Mouse (Mus musculus) WW6 (cell line): ENCODE measurements around the gene Ly6g6d.

Source experiments
- DNase-seq: peaks from one replicate; pipeline ENCODE4 v3.0.0-alpha.2; 2013; ENCODE audit warnings: low read depth, low spot score

The Ly6g6d gene

DNA sequence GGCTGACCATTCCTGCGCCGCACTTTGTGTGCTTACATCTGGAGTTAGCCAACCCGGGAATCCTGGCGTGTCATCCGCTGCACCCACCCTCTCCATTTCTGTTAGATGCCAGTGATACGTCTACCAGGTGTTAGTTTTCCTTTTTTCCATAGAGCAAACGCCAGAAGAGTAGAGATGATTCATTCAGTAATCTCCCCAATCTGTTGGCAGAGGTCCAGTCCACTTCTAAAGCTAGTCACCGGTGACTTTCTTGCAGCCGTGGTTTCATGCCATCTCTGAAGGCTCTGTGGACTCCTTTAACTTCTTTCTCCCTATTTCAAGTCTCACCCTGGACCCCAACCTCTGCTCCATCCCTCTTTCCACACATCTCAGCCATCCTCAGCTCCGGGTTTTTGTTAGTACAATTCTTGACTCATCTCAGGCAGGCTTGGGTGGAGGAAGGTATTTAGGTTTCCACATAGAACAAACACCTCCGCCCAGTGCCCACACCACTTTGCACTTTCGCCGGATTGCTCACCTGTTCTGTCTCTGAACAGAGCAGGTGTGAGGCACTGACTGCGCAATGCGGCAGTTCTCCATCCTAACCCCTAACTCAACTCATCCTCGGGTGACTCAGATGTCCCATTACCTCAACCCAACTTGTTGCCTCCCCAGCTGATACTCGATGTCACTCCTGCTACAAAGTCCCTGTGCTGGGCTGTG, 9.5 kb downstream of the Ly6g6d start:
- DNase-seq = no peak

DNA sequence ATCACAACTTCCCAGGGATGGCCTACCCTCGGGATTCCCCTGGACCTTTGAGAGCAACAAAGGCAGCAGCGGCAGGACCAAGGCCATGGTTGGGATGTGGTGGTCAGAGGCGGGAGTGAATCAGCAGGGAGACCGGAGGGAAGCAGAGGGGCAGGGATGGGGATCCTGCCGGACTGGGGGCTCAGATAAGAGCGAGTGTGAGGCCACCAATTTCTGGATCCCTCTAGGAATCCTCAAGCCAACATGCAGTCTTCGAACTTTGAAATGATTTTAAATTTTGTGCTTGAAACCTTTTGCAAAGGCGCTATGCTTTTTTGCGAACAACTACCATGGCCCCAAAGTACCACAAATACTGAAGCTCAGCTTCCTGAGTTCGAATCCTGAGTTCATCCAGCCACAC, 11.8 kb downstream of the Ly6g6d start, which contains the start of gene Mpig6b:
Mpig6b (minus strand) TSS at position 101 of the 400 bp plus-strand sequence.
- no peak for DNase-seq

DNA sequence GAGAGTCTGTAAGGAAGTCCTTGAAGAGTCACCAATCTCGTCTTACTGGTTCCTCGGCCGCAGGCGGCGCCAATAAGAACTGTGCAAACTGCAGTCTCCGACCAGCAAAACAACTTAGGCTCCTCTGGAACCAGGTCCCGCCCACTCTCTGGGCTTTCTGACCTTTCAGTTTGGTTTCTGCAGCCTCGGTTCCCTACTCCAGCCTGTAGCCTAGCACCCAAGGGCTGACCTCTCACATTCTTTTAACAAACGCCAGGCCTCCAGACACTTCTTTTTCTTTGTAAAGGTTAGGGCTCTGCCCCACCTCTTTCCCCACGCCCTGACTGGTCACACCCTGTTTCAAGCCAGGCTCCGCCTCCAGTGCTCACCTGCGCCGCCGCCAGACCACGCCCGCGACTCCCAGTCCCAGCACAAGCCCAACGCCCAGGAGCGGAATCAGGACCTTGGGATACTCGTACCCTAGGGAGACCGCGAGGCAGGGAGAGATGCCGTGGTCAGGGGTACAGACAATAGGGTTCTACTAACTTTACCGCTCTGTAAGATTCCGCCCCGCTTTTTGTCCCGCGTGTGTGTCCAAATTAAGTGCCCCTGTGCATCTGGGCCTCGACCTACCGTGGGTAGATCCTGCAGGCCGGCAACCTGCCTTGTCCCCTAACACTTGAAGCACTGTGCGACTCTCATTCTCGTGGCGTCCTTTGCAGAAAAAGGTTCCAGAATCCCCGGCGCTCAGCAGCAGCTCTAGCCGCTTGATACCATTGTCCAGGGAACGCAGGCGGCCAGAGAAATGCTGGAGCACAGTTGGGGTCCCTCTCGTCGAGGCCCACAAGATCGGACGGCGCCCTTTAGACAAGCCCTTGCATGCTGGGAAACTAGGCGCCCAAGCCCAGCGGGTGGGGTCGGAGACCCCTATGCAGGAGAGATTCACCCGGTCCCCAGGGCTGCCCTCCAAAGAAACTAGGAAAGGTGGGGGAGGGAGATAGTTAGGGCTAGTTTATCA, 12.6 kb downstream of the Ly6g6d start, which contains the start of gene Ly6g6c:
Ly6g6c (plus strand) TSS at position 438 of the 997 bp plus-strand sequence.
- peak; percentile 56 for DNase-seq

DNA sequence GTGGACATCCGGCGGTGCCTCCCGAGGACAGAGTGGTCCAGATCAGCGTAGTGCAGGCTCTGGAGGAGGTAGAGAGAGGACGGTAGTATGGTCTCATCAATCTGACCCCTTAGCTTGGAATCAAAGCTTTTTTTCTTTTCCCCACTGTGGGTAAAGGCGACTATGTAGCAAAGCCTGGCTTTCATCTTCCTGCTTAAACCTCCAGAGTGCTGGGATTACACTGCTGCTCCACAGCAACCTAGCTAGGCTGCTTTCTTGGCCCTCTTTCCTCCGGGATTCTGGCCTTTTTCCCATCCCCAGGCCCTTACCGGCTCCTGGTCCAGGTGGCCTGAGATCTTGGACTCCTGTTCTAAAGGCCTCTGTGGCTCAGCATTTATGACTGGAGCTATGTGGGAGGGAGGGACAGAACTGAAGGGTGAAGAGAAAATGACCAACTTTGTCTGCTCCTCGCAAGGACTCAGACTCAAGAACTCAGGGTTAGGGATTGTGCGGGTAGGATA, 13.4 kb downstream of the Ly6g6d start:
- no peak for DNase-seq

DNA sequence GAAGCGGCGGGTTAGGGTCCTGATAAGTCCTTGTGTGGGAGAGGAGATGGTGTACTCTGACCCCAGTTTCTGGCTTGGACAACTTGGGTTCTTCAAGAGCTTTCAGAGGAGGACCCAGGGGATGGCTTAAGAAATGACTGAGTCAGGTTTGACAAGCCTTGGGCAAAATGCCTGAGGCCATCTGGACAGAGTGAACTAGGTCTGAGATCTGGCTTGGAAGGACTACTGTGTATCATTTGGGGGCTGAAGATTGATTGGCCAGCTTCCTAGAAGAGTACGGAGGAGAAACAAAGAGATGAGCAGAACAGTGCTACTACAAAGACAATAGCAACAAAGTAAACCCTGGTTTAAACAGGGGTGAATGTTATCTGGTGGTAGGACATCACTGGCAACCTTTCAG, 14.4 kb downstream of the Ly6g6d start:
- DNase-seq = no peak

DNA sequence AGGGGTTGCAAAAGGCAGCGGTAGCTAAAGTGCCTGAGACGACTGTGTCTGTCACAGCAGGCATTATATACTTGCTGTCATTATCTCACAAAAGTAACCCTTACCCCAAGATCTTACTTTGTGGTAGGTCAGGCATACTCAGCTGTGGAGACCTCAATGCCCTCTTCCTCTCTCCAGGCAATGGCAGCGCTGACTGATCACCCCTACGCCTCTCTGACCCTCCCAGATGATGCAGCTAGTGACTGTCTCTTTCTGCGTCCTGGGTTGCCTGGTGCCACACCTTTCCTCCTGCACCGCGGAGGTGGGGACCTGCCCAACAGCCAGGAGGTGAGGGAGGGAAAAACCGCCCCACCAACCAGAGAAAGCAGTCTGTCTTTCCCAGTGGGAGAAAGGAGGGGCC, 16.6 kb downstream of the Ly6g6d start:
- no peak for DNase-seq

DNA sequence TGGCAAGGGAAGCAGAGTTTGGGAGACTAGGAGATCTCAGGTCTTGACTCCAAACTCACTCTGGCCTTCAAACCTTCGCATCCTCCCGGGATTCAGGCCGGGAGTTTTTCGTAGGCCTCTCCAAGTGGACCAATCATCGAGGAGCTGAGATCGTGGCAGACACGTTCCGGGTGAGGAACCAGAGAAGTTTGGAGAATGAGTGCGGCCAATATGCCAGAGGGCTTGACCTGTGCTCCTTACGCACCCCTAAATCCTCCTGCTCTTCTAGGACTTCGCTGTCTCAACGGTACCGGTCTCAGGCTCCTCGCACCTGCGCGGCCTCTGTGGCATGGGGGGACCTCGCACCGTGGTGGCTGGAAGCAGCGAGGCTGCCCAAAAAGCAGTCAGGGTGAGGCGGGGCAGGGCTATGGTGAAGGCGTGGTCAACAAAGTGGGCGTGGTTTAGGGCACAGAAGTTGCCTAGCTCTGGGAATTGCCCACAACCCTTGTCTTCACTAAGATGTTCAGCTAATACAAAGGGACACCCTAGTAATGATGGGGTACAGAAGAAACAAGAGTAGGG, 17.0 kb downstream of the Ly6g6d start:
- no peak for DNase-seq

DNA sequence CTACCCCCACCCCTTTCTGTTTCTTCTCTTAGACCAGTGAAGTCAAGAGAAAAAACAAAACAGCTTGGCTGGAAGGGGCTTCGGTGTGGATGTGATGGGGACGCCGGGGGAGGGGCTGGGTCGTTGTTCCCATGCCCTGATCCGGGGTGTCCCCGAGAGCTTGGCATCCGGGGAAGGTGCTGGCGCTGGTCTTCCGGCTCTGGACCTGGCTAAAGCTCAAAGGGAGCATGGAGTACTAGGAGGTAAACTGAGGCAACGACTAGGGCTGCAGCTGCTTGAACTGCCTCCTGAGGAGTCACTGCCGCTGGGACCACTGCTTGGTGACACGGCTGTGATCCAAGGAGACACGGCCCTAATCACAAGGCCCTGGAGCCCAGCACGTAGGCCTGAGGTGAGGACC, 17.8 kb downstream of the Ly6g6d start:
- DNase-seq = no peak

- DNase-seq = peak; percentile 67
Measured at GRCm38 (mm10) chr17:35058911-35059892, 18.7 kb downstream of the Ly6g6d start, which contains the start of gene Ddah2. Ddah2 (plus strand) TSS chr17:35059035.

DNA sequence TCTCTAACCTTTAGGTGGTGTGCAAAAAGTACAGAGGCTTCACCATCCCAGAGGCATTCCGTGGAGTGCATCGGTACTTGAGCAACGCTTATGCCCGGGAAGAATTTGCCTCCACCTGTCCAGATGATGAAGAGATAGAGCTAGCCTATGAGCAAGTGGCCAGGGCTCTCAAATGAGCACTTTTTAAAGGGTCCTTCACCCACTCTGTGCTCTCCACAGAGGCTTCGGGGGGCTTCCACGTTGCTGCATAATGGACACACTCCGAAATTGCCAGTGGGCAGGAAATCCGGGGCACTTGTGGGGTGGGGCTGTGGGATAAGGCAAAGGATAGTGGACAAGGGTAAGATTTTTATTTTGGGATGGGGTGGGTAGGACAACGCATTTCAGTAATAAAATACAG, 19.5 kb downstream of the Ly6g6d start:
- no peak for DNase-seq

- DNase-seq = no peak
Measured at GRCm38 (mm10) chr17:35057090-35057489, 20.8 kb downstream of the Ly6g6d start.

GRCm38 (mm10) chr17:35055691-35056495, 22.0 kb downstream of the Ly6g6d start:
- DNase-seq = no peak

GRCm38 (mm10) chr17:35052271-35052798, 25.5 kb downstream of the Ly6g6d start:
- no peak for DNase-seq

DNA sequence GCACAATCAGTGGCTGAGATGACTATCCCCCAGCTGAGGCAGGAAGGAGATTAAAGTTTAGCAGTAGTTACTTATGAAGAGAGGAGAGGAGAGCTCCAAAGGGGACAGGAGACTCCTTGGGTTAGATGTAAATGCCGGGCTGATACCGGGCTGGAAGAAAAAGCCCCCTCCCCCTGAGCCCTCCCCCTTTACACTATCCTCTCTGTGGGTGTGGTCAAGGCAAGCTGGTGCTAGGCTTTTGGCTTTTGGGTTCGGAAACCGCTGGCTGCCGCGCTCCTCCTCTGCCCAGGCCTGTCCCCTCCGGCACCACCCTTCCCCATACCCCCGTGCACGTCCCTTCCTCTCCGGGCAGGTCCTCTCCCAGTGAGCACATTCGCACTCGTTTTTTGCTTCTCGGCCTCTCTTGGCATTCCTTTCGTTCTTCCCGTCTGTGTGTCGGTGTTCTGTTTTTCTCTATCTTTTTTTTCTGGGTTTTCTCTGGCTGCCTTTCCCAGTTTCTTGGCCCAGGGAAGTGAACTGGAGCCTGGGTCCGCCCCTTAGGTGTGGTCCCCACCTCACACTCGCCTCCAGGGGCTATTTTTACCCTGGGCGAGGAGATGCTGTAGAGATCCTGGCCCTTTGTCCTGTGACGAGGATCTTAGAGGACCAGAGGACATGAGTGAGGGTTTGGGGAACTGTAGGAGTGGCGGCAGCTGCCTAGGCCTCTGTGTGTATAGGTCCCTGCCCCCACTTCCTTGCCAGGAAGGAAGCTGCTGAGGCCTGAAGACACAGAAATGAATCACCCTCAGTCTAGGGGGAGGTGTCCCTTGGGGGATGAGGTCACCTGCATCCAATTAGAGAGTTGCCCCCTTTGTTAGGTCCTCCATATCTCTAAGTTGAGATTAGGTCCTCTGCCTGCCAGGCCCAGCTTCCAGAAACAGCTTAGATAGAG, 26.4 kb downstream of the Ly6g6d start:
- no peak for DNase-seq

DNA sequence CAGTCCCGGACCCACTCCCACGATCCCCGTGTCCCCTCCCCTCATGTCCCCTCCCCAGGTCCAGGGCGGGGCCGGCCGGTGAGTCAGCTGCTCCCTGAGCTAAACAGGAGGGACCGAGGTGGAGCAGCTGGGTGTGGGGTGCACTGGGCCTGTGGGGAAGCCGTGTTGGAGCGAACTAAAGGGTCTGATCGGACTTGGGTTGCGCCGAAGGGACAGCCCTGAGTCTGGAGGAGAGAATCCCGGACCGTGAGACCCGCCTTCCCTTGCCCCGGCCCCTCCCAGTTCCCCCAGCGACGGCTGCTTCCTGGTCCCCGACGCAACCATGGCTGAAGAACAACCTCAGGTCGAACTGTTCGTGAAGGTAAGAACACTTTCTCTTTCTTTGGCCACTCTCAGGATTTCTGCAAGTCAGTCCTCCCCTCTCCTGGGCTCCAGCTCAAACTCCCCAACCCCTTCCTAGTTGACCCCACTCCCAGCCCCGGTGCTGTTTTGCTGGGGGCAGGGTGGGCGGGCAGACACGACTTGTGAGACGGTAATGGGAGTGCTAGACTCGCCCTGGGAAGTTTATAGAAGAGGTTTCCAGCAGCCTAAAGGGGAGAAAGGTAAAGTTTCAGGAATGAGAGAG, 27.6 kb downstream of the Ly6g6d start:
- no peak for DNase-seq

GRCm38 (mm10) chr17:35049561-35050016, 28.3 kb downstream of the Ly6g6d start, which contains the start of gene Clic1:
Clic1 (plus strand) TSS chr17:35049966.
- no peak for DNase-seq

GRCm38 (mm10) chr17:35048932-35049440, 28.9 kb downstream of the Ly6g6d start:
- no peak for DNase-seq
